Mouse (Mus musculus) stomach, embryonic 16.5 days (tissue): ENCODE measurements around the gene Atp8a2. TPM values are rescaled to one million over a fixed set of nuclear protein-coding genes. Genes with fewer than 3 reads are reported as not detected.
"Not testable (repeated sequence)": the region's sequence is repeated elsewhere in the genome, so short reads cannot be mapped to it uniquely, and the experiment has no call there.

ENCODE experiments used
- ATAC-seq: fragments of 200-750 bp; cut with Nextera tagmentation; 2 replicates; pipeline ENCODE4 v1.8.0; 2017; ENCODE audit warnings: moderate number of reproducible peaks, moderate TSS enrichment; ENCODE audit not compliant: insufficient read depth, low FRiP score
- H3K27ac ChIP-seq: fragments of 300-500 bp; sonication (generic); 2 replicates; pipeline ENCODE4 v1.5.1; 2014; ENCODE audit warnings: low read length
- H3K27me3 ChIP-seq: fragments of 300-500 bp; sonication (generic); 2 replicates; pipeline ENCODE4 v1.6.1; 2014; ENCODE audit warnings: low read length, control low read depth, mixed read lengths; ENCODE audit not compliant: control insufficient read depth, insufficient read depth
- H3K36me3 ChIP-seq: fragments of 300-500 bp; sonication (generic); 2 replicates; pipeline ENCODE4 v1.6.1; 2014; ENCODE audit warnings: low read length; ENCODE audit not compliant: control insufficient read depth, insufficient read depth
- H3K4me1 ChIP-seq: fragments of 300-500 bp; sonication (generic); 2 replicates; pipeline ENCODE4 v1.6.1; 2014; ENCODE audit warnings: low read length, control low read depth, mixed read lengths; ENCODE audit not compliant: control insufficient read depth, insufficient read depth
- H3K4me2 ChIP-seq: fragments of 300-500 bp; sonication (generic); 2 replicates; pipeline ENCODE4 v1.6.1; 2014; ENCODE audit warnings: low read depth, low read length, mixed read lengths
- H3K4me3 ChIP-seq: fragments of 300-500 bp; sonication (generic); replicated peaks from 2 replicates; pipeline ENCODE4 v1.5.1; 2014; ENCODE audit warnings: mild to moderate bottlenecking, low read length
- H3K9ac ChIP-seq: fragments of 300-500 bp; sonication (generic); 2 replicates; pipeline ENCODE4 v1.6.1; 2014; ENCODE audit warnings: low read length
- H3K9me3 ChIP-seq: fragments of 300-500 bp; sonication (generic); replicated peaks from 2 replicates; pipeline ENCODE4 v1.6.1; 2016; ENCODE audit warnings: low read length, control low read depth; ENCODE audit not compliant: control insufficient read depth
- WGBS: fragments of 180-500 bp; shearing (Covaris S2); extraction: QIAGEN DNeasy Blood & Tissue Kit; methylation state at CpG from one replicate; pipeline ENCODE4 v1.1.7; 2014; 5-methylcytosine and 5-hydroxymethylcytosine counted together
- polyA plus RNA-seq: library from polyadenylated mRNA; unstranded; fragments of >200 nt; fragmentation: Nextera tagmentation; extraction: Ambion mirVana; gene quantifications from 2 replicates; pipeline ENCODE4 v1.2.1, GENCODE M21; 2015

Atp8a2 gene
- polyA plus RNA-seq, 1 experiment from 2014 or later, result 5.4 TPM

- WGBS, result 82% methylated on average over 4 of the region's 4 CpGs
- no peak for ATAC-seq
- Histone ChIP-seq H3K27me3 (no peaks in the 10 kb centered on the region; the same call in 1 of the 2 replicates), H3K9me3 (no peaks in the 10 kb centered on the region), H3K36me3 (no peaks in the 10 kb centered on the region), H3K9ac (no peak overlapping the region), H3K27ac (no peak overlapping the region), H3K4me2 (no peak overlapping the region), H3K4me3 (no peak overlapping the region), H3K4me1 (peaks cover 12% of the 10 kb centered on the region; the same call in 1 of the 2 replicates)
Observed at GRCm38 (mm10) chr14:59720386-59720785, 476.6 kb downstream of the Atp8a2 start.

GRCm38 (mm10) chr14:59716443-59717085 is 480.4 kb downstream of the Atp8a2 start:
- H3K27ac ChIP-seq, H3K9ac ChIP-seq, ATAC-seq, H3K9me3 ChIP-seq, H3K36me3 ChIP-seq, H3K4me3 ChIP-seq, H3K27me3 ChIP-seq, H3K4me2 ChIP-seq: not testable (repeated sequence)
- H3K4me1 ChIP-seq, result peaks cover 12% of the 10 kb centered on the region; the same call in 1 of the 2 replicates
- 62% methylated on average over 3 of the region's 3 CpGs for WGBS

GRCm38 (mm10) chr14:59715695-59716442 is 481.1 kb downstream of the Atp8a2 start:
- WGBS, result 24% methylated on average over 13 of the region's 13 CpGs
- no peak overlapping the region for H3K27ac ChIP-seq
- H3K36me3 ChIP-seq, result no peaks in the 10 kb centered on the region
- no peaks in the 10 kb centered on the region for H3K27me3 ChIP-seq
- ATAC-seq, result peak; percentile 78
- H3K4me2 ChIP-seq, result peak overlapping the region; percentile 38
- peaks cover 12% of the 10 kb centered on the region; the same call in 1 of the 2 replicates for H3K4me1 ChIP-seq
- H3K9ac ChIP-seq, result no peak overlapping the region; the same call in 1 of the 2 replicates
- no peak overlapping the region for H3K4me3 ChIP-seq
- H3K9me3 ChIP-seq, result no peaks in the 10 kb centered on the region

- H3K4me1 ChIP-seq, result no peaks in the 10 kb centered on the region
- no peak overlapping the region for H3K4me2 ChIP-seq
- H3K9ac ChIP-seq, result no peak overlapping the region
- no peak overlapping the region for H3K27ac ChIP-seq
- H3K36me3 ChIP-seq, result no peaks in the 10 kb centered on the region
- 78% methylated on average over 3 of the region's 3 CpGs for WGBS
- no peaks in the 10 kb centered on the region for H3K9me3 ChIP-seq
- ATAC-seq, result no peak
- H3K4me3 ChIP-seq, result no peak overlapping the region
- no peaks in the 10 kb centered on the region for H3K27me3 ChIP-seq
Observed at GRCm38 (mm10) chr14:59709505-59710335, 487.3 kb downstream of the Atp8a2 start.

- Histone ChIP-seq H3K4me1 (no peaks in the 10 kb centered on the region), H3K27ac (no peak overlapping the region), H3K4me3 (no peak overlapping the region), H3K9ac (no peak overlapping the region), H3K36me3 (no peaks in the 10 kb centered on the region), H3K9me3 (no peaks in the 10 kb centered on the region), H3K27me3 (no peaks in the 10 kb centered on the region), H3K4me2 (no peak overlapping the region)
- 69% methylated on average over 7 of the region's 7 CpGs for WGBS
- ATAC-seq, result peak; percentile 57; the same call in 1 of the 2 replicates
Observed at GRCm38 (mm10) chr14:59708009-59708408, 489.0 kb downstream of the Atp8a2 start.

- H3K36me3 ChIP-seq, result no peaks in the 10 kb centered on the region
- no peak overlapping the region for H3K27ac ChIP-seq
- no peak overlapping the region for H3K9ac ChIP-seq
- no peaks in the 10 kb centered on the region for H3K27me3 ChIP-seq
- H3K4me1 ChIP-seq, result no peaks in the 10 kb centered on the region
- H3K4me2 ChIP-seq, result no peak overlapping the region
- H3K9me3 ChIP-seq, result no peaks in the 10 kb centered on the region
- no peak for ATAC-seq
- no peak overlapping the region for H3K4me3 ChIP-seq
- 69% methylated on average over 13 of the region's 13 CpGs for WGBS
Observed at GRCm38 (mm10) chr14:59705326-59706058, 491.5 kb downstream of the Atp8a2 start.

- no peaks in the 10 kb centered on the region for H3K9me3 ChIP-seq
- 31% methylated on average over 5 of the region's 5 CpGs for WGBS
- H3K27me3 ChIP-seq, result no peaks in the 10 kb centered on the region
- H3K27ac ChIP-seq, result no peak overlapping the region
- no peak overlapping the region for H3K4me3 ChIP-seq
- no peak overlapping the region for H3K4me2 ChIP-seq
- no peak overlapping the region for H3K9ac ChIP-seq
- no peaks in the 10 kb centered on the region for H3K36me3 ChIP-seq
- peaks cover 3% of the 10 kb centered on the region; the same call in 1 of the 2 replicates for H3K4me1 ChIP-seq
- ATAC-seq, result peak; percentile 70; the same call in 1 of the 2 replicates
Observed at GRCm38 (mm10) chr14:59701492-59701891, 495.5 kb downstream of the Atp8a2 start.

- no peak for ATAC-seq
- Histone ChIP-seq H3K4me1 (no peaks in the 10 kb centered on the region), H3K27ac (no peak overlapping the region), H3K4me3 (no peak overlapping the region), H3K27me3 (no peaks in the 10 kb centered on the region), H3K4me2 (no peak overlapping the region), H3K36me3 (no peaks in the 10 kb centered on the region), H3K9me3 (no peaks in the 10 kb centered on the region), H3K9ac (no peak overlapping the region)
- WGBS, result 80% methylated on average over 4 of the region's 4 CpGs
Observed at GRCm38 (mm10) chr14:59695160-59695559, 501.8 kb downstream of the Atp8a2 start.
